Mouse (Mus musculus): Measurements from ENCODE around the gene Aqp6. TPM values are rescaled to one million over a fixed set of nuclear protein-coding genes. Genes with fewer than 3 reads are reported as not detected.

The Aqp6 gene
- polyA plus RNA-seq, 1 experiment = not detected

- H3K27ac ChIP-seq (ENCODE audit: insufficient read depth, low read length) = no peak overlapping the region
- TF ChIP-seq POLR2A (IDR thresholded peaks at IDR 0.05; ENCODE audit: low read depth, low read length) (0 out of 2 replicates have a peak, but pooled peaks have one; percentile 7), CTCF (IDR thresholded peaks at IDR 0.05; ENCODE audit: borderline replicate concordance, insufficient read depth, low read length) (no peak)
- no peak overlapping the region for H3K4me3 ChIP-seq (ENCODE audit: insufficient read depth, low read length)
- H3K4me1 ChIP-seq (ENCODE audit: control insufficient read depth, insufficient read depth, low read length) = peaks cover 14% of the 10 kb centered on the region
These were observed 51.0 kb downstream of the Aqp6 start for GRCm38 (mm10) chr15:99651984-99652872.

GRCm38 (mm10) chr15:99653291-99653690 is 52.1 kb downstream of the Aqp6 start:
- Histone ChIP-seq H3K27ac (ENCODE audit: insufficient read depth, low read length) (no peak overlapping the region), H3K4me1 (ENCODE audit: control insufficient read depth, insufficient read depth, low read length) (peaks cover 12% of the 10 kb centered on the region), H3K4me3 (ENCODE audit: insufficient read depth, low read length) (no peak overlapping the region)
- TF ChIP-seq POLR2A (IDR thresholded peaks at IDR 0.05; ENCODE audit: low read depth, low read length) (no peak), CTCF (IDR thresholded peaks at IDR 0.05; ENCODE audit: borderline replicate concordance, insufficient read depth, low read length) (no peak)

GRCm38 (mm10) chr15:99653876-99654275 is 52.7 kb downstream of the Aqp6 start:
- no peak overlapping the region for H3K4me3 ChIP-seq (ENCODE audit: insufficient read depth, low read length)
- no peak overlapping the region for H3K27ac ChIP-seq (ENCODE audit: insufficient read depth, low read length)
- peaks cover 9% of the 10 kb centered on the region for H3K4me1 ChIP-seq (ENCODE audit: control insufficient read depth, insufficient read depth, low read length)
- no peak for TF ChIP-seq CTCF (IDR thresholded peaks at IDR 0.05; ENCODE audit: borderline replicate concordance, insufficient read depth, low read length)
- TF ChIP-seq POLR2A (IDR thresholded peaks at IDR 0.05; ENCODE audit: low read depth, low read length) = no peak

Other genes starting within 250 kb of the Aqp6 start
- 49.5 and 51.2 TPM in 2 replicates for gene Fmnl3, start 230.9 kb upstream of the Aqp6 start, polyA plus RNA-seq (2011; ENCODE audit: insufficient read length, low read depth, missing spikeins)
- 419 and 479 TPM in 2 replicates for gene Tmbim6, start 208.5 kb upstream of the Aqp6 start, polyA plus RNA-seq (2011; ENCODE audit: insufficient read length, low read depth, missing spikeins)
- gene Nckap5l, start 143.7 kb upstream of the Aqp6 start, polyA plus RNA-seq (2011; ENCODE audit: insufficient read length, low read depth, missing spikeins) = 11.6 and 18.6 TPM in 2 replicates
- gene Bcdin3d, start 126.7 kb upstream of the Aqp6 start, polyA plus RNA-seq (2011; ENCODE audit: insufficient read length, low read depth, missing spikeins) = 3.5 and 5.8 TPM in 2 replicates
- gene Faim2, start 73.2 kb upstream of the Aqp6 start, polyA plus RNA-seq (2011; ENCODE audit: insufficient read length, low read depth, missing spikeins) = 1.4 TPM in 1 of 2 replicates, not detected in the other
- gene Aqp2, start 22.3 kb upstream of the Aqp6 start, polyA plus RNA-seq (2011; ENCODE audit: insufficient read length, low read depth, missing spikeins) = not detected in 2 replicates
- 4.2 and 7.0 TPM in 2 replicates for gene Aqp5, start 10.6 kb upstream of the Aqp6 start, polyA plus RNA-seq (2011; ENCODE audit: insufficient read length, low read depth, missing spikeins)
- 47.1 and 72.4 TPM in 2 replicates for gene Racgap1, start 50.3 kb downstream of the Aqp6 start, polyA plus RNA-seq (2011; ENCODE audit: insufficient read length, low read depth, missing spikeins)
- 0.65 and 1.0 TPM in 2 replicates for gene Asic1, start 69.0 kb downstream of the Aqp6 start, polyA plus RNA-seq (2011; ENCODE audit: insufficient read length, low read depth, missing spikeins)
- gene Smarcd1, start 100.7 kb downstream of the Aqp6 start, polyA plus RNA-seq (2011; ENCODE audit: insufficient read length, low read depth, missing spikeins) = 28.1 and 36.8 TPM in 2 replicates
- gene Gm17349, start 104.1 kb downstream of the Aqp6 start, polyA plus RNA-seq (2011; ENCODE audit: insufficient read length, low read depth, missing spikeins) = not detected in 2 replicates
- gene Gpd1, start 116.1 kb downstream of the Aqp6 start, polyA plus RNA-seq (2011; ENCODE audit: insufficient read length, low read depth, missing spikeins) = 0.53 and 0.54 TPM in 2 replicates
- gene Cox14, start 124.2 kb downstream of the Aqp6 start, polyA plus RNA-seq (2011; ENCODE audit: insufficient read length, low read depth, missing spikeins) = 58.2 and 66.5 TPM in 2 replicates
- gene Cers5, start 171.5 kb downstream of the Aqp6 start, polyA plus RNA-seq (2011; ENCODE audit: insufficient read length, low read depth, missing spikeins) = 75.9 and 82.1 TPM in 2 replicates